Mouse (Mus musculus): ENCODE results near the gene Chrna5.
"Not testable (repeated sequence)": the region's sequence is repeated elsewhere in the genome, so short reads cannot be mapped to it uniquely, and the experiment has no call there.

Gene Chrna5

GRCm38 (mm10) chr9:54980674-54981073 lies at the start of gene Chrna5:
Gene Chrna5 (plus strand): TSS chr9:54980880.
- DNase-seq, result no peak

GRCm38 (mm10) chr9:54931765-54932164 lies 48.9 kb upstream of the Chrna5 start:
- peak; percentile 17 for DNase-seq

DNA sequence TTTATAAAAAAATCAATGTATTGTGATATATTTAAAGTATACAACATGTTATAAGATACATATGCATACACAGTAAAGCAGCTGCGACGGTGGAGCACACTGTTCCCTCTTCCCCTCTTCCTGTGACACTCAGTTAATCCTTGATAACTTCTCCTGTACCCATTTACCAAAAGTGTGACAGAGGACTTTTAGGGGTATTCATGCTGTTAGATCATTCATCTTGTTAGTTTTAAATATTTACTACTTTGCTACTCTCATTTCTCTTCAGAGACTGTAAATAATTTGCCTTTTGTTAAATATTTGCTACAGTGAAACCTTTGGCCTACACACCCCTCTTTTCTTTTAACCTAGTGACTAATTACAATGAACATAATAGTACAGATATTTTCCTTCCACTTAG lies 48.3 kb upstream of the Chrna5 start:
- DNase-seq, result peak; percentile 30

DNA sequence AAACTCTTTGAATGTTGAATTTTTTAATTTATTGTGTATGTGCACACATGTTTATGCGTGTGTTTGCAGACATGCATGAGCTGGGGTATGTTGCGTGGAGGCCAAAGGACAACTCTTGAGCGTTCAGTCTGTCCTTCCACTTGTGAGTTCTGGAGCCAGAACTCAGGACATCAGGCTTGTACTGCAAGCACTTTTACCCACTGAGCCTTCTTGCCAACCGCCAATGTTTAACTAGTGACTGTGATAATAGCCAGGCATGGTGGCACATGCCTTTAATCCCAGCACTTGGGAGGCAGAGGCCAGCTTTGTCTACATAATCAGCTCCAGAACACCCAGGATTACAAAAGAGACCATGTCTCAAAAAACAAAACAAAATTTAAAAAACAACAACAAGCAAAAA lies 38.6 kb upstream of the Chrna5 start:
- peak; percentile 67 for DNase-seq

GRCm38 (mm10) chr9:54944467-54944866 lies 36.2 kb upstream of the Chrna5 start:
- no peak for DNase-seq

GRCm38 (mm10) chr9:54946256-54946655 lies 34.4 kb upstream of the Chrna5 start:
- no peak for DNase-seq

GRCm38 (mm10) chr9:54949465-54949864 lies 31.2 kb upstream of the Chrna5 start:
- no peak for DNase-seq

DNA sequence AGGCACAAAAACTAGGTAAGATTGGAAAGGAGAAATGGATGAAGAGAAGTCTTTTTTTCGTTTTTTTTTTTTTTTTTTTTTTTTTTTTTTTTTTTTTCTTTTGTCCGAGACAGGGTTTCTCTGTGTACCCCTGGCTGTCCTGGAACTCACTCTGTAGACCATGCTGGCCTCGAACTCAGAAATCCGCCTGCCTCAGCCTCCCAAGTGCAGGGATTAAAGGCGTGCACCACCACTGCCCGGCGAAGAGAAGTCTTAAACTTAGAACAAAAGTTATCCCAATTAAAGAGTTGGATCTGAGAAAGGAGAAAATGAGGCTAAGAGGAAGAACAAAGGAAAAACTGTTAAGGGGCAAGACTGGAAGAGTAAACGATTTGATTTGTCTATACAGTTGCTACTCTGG lies 30.5 kb upstream of the Chrna5 start:
- not testable (repeated sequence) for DNase-seq

DNA sequence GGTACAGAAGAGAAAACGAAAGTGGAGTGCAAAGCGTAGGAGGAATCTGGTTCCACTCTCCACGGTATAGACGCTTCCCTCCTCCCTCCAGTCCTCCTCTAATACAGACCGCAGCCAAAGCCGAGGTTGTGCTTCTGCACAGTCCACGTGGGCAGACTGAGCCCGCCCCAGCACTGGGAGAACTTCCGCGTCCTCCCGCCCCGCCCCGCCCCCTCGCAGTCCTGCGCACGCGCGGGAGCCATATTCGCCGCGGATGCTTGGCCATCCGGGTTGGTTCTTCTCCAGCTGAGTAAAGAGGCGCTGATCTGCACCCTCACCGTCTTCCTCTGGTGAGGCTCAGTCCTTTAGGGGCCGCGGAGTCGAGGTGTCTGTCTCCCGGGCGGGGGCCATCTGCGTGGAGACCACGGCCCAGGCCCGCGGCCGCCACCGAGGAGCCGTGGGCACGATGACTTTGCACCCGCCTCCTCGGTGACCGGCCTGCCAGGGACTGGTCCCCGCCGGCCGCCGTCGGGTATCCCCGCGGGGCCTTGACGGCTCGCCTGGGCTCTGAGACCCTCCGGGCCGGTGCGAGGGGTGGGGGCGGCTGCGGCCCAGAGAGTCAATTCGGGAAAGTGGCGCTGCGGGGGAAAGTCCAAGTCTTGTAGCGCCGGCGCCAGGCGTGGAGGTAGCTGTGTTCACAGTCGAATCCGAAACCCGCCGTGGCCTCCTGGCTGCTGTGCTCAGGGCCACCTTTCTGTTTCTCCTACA lies 29.9 kb upstream of the Chrna5 start, which contains the start of the genes Psma4 and AY074887:
TSS of gene Psma4 (plus strand) at position 216 of the 747 bp plus-strand sequence.
TSS of gene AY074887 (minus strand) at position 424 of the 747 bp plus-strand sequence.
- peak; percentile 83 for DNase-seq

DNA sequence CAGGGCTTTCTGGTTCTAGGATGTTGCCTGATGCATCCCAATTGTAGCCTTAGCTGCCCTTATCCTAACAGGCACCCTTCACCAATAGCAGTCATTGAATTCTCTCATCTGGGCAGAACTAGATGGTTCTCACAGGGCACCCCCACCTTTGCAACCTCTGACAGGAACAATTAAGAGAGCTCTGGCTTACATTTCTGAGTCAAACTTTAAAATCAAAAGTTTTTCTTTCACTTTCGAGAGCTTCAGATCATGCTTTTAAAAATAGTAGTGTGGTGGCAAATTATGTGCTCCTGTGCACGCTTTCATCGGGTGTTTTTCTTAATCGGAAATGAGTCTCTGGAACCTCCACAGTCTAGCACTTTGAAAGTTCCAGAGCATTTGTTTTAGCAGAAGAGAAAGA lies 19.6 kb upstream of the Chrna5 start:
- DNase-seq, result no peak

DNA sequence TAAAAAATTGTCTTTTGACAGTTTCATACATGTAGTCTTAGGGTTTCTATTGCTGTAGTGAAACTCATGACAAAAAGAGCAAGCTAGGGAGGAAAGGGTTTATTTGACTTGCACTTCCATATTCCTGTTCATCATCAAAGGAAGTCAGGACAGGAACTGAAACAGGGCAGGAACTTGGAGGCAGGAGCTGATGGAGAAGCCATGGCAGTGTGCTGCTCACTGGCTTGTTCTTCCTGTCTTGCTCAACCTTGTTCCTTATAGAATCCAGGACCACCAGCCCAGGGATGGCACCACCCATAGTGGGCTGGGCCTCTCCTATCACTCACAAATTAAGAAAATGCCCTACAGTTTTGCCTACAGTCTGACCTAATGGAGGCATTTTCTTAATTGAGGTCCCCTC lies 17.0 kb upstream of the Chrna5 start:
- DNase-seq, result no peak

GRCm38 (mm10) chr9:54969972-54970637 lies 10.6 kb upstream of the Chrna5 start:
- DNase-seq, result no peak

GRCm38 (mm10) chr9:54981291-54982191 lies 861 bp downstream of the Chrna5 start:
- DNase-seq, result peak; percentile 9

GRCm38 (mm10) chr9:54982401-54982800 lies 1.7 kb downstream of the Chrna5 start:
- no peak for DNase-seq

DNA sequence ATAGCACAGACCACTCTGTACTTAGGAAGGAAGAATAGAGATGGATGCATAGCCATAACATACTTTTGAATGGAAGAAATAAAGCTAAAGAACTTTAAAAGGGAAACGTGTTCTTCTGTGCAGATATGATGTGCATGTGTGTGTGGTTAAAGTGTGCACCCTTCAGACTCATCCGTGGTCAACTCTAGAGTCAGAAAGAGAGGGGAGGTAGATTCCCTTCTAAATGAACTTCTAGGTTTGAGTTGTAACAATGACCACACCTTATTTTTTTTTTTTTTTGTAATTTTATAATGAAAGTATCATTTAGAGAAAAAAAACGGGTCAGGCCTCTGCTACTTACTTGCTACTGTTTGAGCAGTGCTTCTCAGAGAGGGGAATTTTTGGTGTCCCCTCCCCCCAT lies 9.7 kb downstream of the Chrna5 start:
- DNase-seq, result no peak

GRCm38 (mm10) chr9:54994381-54994780 lies 13.7 kb downstream of the Chrna5 start:
- no peak for DNase-seq

DNA sequence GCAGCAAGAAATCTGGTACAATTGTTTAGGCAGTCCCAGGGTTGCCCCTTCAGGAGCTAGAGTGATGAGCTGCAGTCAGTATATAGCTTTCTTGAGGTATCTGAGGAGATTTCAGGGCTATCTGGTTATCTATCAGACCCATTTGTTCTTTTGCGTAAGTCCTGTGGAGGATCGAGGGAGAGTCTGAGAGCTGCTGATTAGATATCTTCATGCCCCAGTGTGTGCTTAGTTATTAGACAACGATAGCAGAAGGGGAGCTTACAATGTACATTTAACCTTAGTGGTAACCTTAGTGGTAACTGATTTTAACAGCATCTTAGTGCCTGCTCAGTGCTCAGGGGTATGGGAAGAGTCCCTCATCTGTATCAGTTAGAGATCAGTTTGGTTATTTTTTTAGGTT lies 15.0 kb downstream of the Chrna5 start:
- no peak for DNase-seq

DNA sequence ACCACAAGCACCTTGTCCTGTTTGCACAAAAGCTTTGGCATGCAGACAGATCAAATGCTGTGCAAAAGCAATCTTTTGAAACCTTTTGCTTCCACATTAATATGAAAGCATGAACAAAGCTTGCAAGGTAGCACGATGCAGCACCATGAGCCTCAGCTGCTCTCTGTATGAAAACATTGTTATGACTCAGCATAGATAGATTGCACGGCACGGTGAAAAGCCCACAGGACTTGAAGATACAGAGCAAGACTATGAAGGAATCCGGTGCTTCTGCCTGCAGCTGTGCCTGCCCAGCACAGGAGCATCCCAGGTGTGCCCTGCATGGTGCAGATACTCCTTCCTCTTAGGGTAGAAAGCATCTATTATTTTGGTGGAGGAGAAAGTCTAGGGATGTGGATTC lies 22.9 kb downstream of the Chrna5 start:
- DNase-seq, result no peak

DNA sequence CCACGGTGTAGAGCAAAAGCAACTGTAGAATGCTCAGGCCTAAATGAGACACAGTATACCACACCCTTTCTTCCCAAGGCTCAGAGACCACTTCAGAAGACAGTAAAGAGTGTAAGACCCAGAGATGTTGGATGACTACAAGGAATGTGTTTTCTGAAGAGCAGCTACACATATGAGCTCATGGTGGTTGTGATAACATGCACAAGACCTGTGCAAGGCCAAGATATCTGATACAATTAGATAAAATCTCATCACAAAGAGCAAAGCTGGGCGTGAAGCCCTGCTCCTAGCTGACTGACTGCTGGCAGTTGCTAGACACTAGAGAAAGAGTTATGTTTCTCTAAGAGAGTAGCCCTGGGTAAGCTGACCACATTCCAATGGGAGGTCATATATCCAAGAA lies 29.0 kb downstream of the Chrna5 start:
- no peak for DNase-seq

DNA sequence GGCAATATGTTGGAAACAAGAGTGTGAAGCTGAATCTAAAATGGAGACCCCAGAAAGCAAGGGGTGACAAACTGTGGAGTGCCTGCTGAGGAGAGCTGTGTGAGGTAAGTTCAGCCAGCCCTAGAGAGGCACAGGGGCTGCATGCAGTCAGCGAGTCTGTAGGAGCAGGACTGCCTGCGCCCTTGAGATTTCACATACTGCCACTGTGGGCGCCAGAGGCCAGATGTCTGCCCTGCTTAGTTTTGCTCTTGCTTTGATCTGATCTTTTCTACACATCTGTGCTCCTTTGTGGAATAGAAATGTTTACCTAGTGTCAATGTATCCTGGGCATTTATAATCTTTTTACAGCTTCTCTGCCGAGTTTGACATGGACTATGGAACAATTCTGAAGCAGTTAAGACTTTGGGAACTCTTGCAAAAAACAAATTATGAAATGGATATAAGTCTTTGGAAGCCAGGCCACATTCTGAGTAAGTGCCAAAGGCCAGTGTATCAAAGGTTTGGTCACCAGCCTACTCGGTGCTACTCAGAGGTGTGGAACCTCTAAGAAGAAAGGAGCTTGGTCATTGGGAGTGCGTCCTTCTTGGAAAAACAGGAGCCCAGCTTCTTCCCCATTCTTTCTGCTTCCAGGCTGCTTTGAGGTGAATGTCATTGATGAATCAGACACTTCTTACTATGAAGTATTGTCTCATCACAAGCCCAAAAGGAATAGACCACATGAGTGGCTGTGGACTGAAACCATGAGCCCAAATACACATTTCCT lies 30.1 kb downstream of the Chrna5 start:
- no peak for DNase-seq

DNA sequence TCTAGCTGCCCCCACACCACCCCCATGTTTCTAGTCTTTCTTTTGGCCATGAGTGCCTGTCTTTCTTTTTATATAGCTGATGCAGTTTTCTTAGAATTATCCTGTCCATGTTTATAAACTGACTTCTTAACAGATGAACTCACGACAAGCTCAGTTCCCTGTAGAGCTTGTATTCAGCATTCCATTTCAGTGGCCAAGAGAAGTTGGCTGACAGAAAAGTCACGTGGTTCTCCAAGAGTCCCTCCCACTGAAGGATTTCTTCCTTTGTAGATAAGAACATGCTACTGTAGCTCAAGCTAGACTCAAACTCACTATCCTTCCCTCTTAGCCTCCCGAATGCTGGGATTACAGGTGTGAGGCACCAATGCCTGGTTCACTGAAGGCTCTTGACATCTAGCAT lies 36.2 kb downstream of the Chrna5 start:
- no peak for DNase-seq

DNA sequence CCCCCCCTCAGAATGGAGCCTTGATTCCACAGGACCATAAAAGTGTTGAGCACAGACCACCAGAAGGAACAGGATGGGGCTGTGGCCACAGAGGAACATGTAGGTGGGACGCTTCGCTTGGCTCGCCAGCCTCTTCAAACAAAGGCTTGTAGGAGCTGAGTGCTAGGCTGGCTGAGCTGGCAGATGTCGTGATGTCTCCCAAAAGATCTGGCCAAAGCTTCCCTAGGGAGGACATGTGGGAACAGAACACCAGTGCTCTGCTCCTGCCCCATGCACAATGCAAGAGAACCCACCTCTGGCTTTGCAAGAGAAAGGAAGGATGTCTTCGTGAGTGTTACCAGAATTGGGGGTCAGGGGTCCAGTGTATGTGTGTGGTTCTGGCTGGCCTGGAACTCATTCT lies 42.6 kb downstream of the Chrna5 start:
- no peak for DNase-seq

Measured in kidney, adult 11 months (tissue).